Mouse (Mus musculus) cerebellum, adult 9-10 months (tissue): Measurements from ENCODE around the gene Rasgrp2.
A peak's percentile ranks its signal among the peaks of the same experiment; 100 is the strongest.

ENCODE experiments used
- DNase-seq: peaks from one replicate; pipeline ENCODE4 v3.0.0; 2022

Rasgrp2 gene

GRCm38 (mm10) chr19:6409176-6409575 is 10.0 kb downstream of the Rasgrp2 start:
- no peak for DNase-seq

GRCm38 (mm10) chr19:6409936-6410335 is 10.8 kb downstream of the Rasgrp2 start:
- no peak for DNase-seq

GRCm38 (mm10) chr19:6412798-6413197 is 13.7 kb downstream of the Rasgrp2 start:
- DNase-seq, result no peak

GRCm38 (mm10) chr19:6415454-6415853 is 16.3 kb downstream of the Rasgrp2 start:
- DNase-seq, result no peak

GRCm38 (mm10) chr19:6416124-6416770 is 17.1 kb downstream of the Rasgrp2 start:
- DNase-seq, result no peak

GRCm38 (mm10) chr19:6416894-6417761 is 18.0 kb downstream of the Rasgrp2 start:
- DNase-seq, result peak; percentile 63

- peak; percentile 95 for DNase-seq
Measured at GRCm38 (mm10) chr19:6418233-6418879, 19.2 kb downstream of the Rasgrp2 start, which contains the start of gene Nrxn2. TSS of gene Nrxn2 (plus strand) at chr19:6418731.

- DNase-seq, result peak; percentile 63
Measured at GRCm38 (mm10) chr19:6418984-6419692, 20.0 kb downstream of the Rasgrp2 start.

GRCm38 (mm10) chr19:6419805-6420310 is 20.7 kb downstream of the Rasgrp2 start:
- peak; percentile 60 for DNase-seq

GRCm38 (mm10) chr19:6420481-6421210 is 21.5 kb downstream of the Rasgrp2 start:
- peak; percentile 77 for DNase-seq

GRCm38 (mm10) chr19:6421211-6421590 is 22.1 kb downstream of the Rasgrp2 start:
- DNase-seq, result peak; percentile 62

GRCm38 (mm10) chr19:6422014-6422413 is 22.9 kb downstream of the Rasgrp2 start:
- DNase-seq, result no peak

- no peak for DNase-seq
Measured at GRCm38 (mm10) chr19:6423241-6423640, 24.1 kb downstream of the Rasgrp2 start.

- peak; percentile 68 for DNase-seq
Measured at GRCm38 (mm10) chr19:6424137-6424881, 25.2 kb downstream of the Rasgrp2 start.

- no peak for DNase-seq
Measured at GRCm38 (mm10) chr19:6425595-6425994, 26.5 kb downstream of the Rasgrp2 start.

GRCm38 (mm10) chr19:6426703-6427500 is 27.8 kb downstream of the Rasgrp2 start:
- DNase-seq, result peak; percentile 72

GRCm38 (mm10) chr19:6427653-6428434 is 28.7 kb downstream of the Rasgrp2 start:
- no peak for DNase-seq

- no peak for DNase-seq
Measured at GRCm38 (mm10) chr19:6428501-6429200, 29.5 kb downstream of the Rasgrp2 start.

GRCm38 (mm10) chr19:6443016-6443415 is 43.9 kb downstream of the Rasgrp2 start:
- DNase-seq, result no peak
